Mouse (Mus musculus): ENCODE results near the gene Zfp330. TPM values are rescaled to one million over a fixed set of nuclear protein-coding genes. Genes with fewer than 3 reads are reported as not detected.

Zfp330 gene
- 10 to 100 TPM; 41.5 TPM for total RNA-seq (2021)

DNA sequence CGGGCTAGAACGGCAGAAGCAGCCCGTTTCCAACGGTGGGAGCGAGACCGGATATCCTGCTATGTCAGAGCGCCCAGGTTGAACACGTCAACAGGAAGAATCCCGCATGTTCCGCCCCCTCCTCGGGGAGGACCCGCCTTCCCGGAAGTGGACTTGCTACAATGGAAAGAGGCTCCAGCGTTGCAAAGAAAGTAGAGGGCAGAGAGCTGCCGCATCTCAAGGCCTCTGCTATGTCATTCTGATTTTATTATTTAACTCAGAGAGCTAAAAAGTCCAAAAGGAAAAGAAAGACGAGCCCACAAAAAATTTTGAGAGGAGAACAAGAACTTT, at the start of gene Zfp330:
Zfp330 (minus strand) TSS at position 68 of the 330 bp plus-strand sequence.
- intact Hi-C loops (cut with DNase I), result loop anchor here (10.0 kb wide), 1 partner anchor 311 kb away; no protein-coding TSS in a partner anchor
- DNase-seq (ENCODE audit: extremely low spot score in 1 of 2, low spot score in 2 of 2), result peak; percentile 91 to 94

GRCm38 (mm10) chr8:82777945-82778344, 4.0 kb upstream of the Zfp330 start:
- no peak for DNase-seq (ENCODE audit: extremely low spot score in 1 of 2, low spot score in 2 of 2)
- intact Hi-C loops (cut with DNase I), result loop anchor here (10.0 kb wide), 1 partner anchor 307 kb away; no protein-coding TSS in a partner anchor

GRCm38 (mm10) chr8:82777406-82777805, 3.4 kb upstream of the Zfp330 start:
- intact Hi-C loops (cut with DNase I), result loop anchor here (10.0 kb wide), 1 partner anchor 307 kb away; no protein-coding TSS in a partner anchor
- DNase-seq (ENCODE audit: extremely low spot score in 1 of 2, low spot score in 2 of 2), result no peak

DNA sequence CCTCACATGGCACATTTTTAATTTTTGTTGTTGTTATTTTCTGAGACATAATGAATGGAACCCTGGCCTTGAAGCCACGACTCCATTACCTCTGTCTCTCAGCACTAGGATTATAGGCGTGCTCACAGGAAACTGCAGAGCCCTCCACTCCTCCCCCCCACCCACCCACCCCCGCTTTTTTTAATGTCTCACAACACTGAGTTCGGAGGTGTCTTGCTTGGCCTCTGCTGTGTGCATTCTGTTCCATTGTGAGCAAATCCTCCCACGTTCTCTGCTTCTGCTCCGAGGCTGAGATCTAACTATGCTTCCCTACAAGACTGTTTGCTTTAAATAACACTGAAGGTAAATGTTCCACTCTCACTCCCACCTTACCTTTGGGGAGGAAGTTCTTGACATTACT, 522 bp upstream of the Zfp330 start:
- DNase-seq (ENCODE audit: extremely low spot score in 1 of 2, low spot score in 2 of 2), result no peak
- intact Hi-C loops (cut with DNase I), result loop anchor here (10.0 kb wide), 1 partner anchor 310 kb away; no protein-coding TSS in a partner anchor

GRCm38 (mm10) chr8:82773332-82774092, 448 bp downstream of the Zfp330 start:
- intact Hi-C loops (cut with DNase I), result loop anchor here (10.0 kb wide), 1 partner anchor 311 kb away; no protein-coding TSS in a partner anchor
- peak in 1 of 2 experiments; percentile 2 for DNase-seq (ENCODE audit: extremely low spot score in 1 of 2, low spot score in 2 of 2)

DNA sequence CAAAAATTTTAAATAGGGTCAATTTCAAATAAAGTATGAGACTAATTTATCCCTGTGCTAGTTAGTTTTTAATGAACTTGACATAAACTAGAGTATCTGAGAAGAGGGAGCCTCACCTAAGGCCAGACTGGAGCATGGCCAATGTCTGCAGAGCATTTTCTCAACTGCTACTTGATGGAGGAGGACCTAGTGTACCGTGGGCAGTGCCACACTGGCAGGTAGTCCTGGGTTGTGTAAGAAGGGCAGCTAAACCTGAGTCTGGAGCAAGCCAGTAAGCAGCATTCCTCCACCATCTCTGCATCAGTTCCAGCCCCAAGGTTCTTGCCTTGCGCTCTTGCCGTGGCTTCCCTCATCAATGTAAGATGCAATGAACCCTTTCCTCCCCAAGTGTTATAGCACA, 3.1 kb downstream of the Zfp330 start:
- intact Hi-C loops (cut with DNase I), result loop anchor here (10.0 kb wide), 1 partner anchor 314 kb away; no protein-coding TSS in a partner anchor

DNA sequence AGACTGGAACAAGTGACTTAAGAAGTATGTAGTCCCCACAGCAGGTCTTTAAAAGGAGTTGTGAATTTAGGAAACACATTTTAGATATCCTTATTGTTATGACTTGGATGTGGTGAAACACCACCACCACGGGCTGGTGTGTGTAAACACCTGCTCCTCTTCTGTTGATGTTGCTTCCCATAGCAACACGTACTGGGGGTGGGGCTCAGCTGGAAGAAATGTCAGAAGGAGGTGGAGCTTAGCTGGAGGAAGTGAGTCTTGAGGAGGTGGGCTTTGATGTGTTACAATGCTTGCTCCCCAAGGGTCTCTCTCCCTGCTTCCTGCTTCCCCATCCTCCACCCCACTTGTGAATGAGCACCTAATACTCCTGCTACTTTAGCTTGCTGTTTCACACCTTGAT, 14.9 kb downstream of the Zfp330 start:
- DNase-seq (ENCODE audit: extremely low spot score in 1 of 2, low spot score in 2 of 2), result no peak

More for the DNA sequence above, 3.1 kb downstream of the Zfp330 start:
- DNase-seq (ENCODE audit: extremely low spot score in 1 of 2, low spot score in 2 of 2), result no peak

DNA sequence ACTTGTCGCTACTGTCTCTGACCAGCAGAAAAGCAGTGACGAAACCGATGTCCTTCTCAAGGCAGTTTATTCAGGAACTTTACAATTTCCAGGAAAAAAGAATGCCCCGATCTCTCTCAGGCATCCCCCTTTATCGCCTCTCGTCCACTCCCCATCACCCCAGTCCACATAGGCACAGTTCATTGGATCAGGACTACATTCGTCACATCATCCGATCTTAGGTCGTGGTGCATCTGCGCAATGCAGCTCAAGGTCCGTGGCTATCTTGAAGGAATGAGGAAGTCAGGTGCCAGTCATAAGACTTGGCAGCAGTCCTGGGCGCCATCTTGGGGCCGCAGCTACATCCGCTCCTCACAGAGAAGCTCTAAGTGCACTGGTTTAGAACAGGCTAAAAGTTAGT, 19.0 kb downstream of the Zfp330 start:
- intact Hi-C loops (cut with DNase I), result no loop called here
- no peak for DNase-seq (ENCODE audit: extremely low spot score in 1 of 2, low spot score in 2 of 2)

More for the DNA sequence above, 14.9 kb downstream of the Zfp330 start:
- intact Hi-C loops (cut with DNase I), result no loop called here

DNA sequence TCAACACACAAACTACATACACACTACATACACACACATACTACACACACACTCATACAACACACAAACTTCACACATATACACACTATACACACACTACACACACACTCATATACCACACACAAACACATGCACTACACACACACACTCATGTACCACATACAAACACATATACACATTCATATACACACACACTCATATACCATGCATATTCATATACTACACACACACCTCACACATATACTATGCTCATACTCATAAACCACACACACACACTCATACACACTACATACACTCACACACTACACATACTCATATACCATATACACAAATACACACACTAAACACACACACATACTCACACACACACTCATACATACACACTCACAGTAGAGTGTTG, 27.3 kb downstream of the Zfp330 start:
- intact Hi-C loops (cut with DNase I), result loop anchor here (10.0 kb wide), 2 partner anchors 1402 to 1992 kb away; partner anchors contain the start of gene Inpp4b
- no peak for DNase-seq (ENCODE audit: extremely low spot score in 1 of 2, low spot score in 2 of 2)

DNA sequence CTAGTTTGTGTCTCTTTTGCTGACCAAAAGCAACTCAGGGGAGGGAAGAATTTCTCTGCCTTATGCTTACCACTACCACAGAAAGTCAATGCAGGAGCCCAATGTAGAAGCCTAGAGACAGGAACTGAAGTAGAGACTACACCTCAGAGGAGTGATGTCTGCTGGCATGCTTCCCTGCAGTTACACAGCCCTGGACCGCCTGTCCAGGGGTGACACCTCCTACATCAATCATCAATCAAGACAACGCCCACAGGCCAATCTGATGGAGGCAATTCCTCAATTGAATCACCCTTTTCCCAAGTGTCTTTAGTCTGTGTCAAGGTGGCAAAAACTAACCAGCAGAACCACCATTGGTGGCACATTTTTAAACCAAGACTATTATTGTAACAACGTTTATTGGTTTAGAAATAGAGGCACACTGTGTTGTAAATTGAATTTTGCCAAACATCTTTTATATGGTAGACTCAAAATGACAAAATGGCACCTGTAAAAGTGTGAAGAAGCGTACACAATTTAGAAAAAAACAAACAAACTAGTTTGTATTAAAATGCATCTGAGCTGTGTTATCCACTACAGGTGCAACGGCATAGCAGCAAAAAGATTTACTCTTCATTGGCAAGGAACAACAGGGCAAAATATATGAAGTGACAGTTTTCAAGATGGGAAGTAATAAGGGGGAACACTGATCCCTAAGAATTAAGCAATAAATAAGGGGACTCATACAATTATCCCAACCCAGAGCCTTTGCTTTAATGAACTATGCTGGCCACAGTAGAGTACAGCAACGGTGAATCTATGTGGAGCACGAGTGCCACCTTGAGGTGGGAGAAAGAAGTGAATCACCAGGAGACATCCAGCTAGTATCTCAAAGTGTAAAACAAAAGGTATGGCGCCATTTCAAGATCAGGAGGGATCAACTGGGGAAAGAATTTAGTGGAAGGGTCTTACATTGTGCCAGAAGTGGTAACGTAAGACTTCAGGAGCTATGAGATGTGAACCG, 29.8 kb downstream of the Zfp330 start:
- intact Hi-C loops (cut with DNase I), result loop anchor here (2.0 to 10.0 kb wide), 4 partner anchors 1267 to 1989 kb away; partner anchors contain the start of gene Inpp4b
- DNase-seq (ENCODE audit: extremely low spot score in 1 of 2, low spot score in 2 of 2), result peak; percentile 60 to 63

Other genes starting within 250 kb of the Zfp330 start
- 10 to 100 TPM; 27.5 to 28.9 TPM for gene Rnf150, start 89.2 kb upstream of the Zfp330 start, total RNA-seq (2021)